7 mouse cellular contexts compared by ENCODE assay signal in the genomic region with DNA sequence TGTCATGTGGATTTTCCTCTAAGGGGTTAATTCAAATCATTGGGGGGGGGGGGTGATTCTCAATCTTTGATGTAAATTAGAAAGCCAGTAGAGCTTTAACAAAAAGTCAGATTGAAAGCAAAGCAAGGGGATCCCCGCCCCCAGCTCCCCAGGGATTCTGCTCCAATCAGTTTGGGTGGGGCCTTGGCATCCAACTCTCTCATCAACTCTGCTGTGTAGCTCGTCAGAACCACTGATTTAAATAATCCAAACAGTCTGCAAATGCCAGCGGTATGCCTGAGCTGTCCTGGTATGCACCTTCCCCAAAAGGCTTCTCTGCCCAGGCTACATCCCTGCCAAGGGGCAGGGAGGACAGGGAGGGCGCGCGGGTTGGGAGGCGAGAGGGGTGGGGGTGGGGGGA. TPM values are rescaled to one million over a fixed set of nuclear protein-coding genes. Genes with fewer than 3 reads are reported as not detected.
A peak's percentile ranks its signal among the peaks of the same experiment; 100 is the strongest.
DNase-seq lines count a peak whose midpoint lies in the region; ATAC-seq and TF ChIP-seq lines count a peak whose summit lies in the region.

No protein-coding gene starts in this region.

- no peak overlapping the region for H3K27ac ChIP-seq in hindbrain, postnatal 0 days

- H3K4me3 ChIP-seq in hindbrain, postnatal 0 days (ENCODE audit: low read length), result no peak overlapping the region

- TF ChIP-seq CTCF in hindbrain, postnatal 0 days (IDR thresholded peaks at IDR 0.05; ENCODE audit: low read depth), result no peak

- ATAC-seq in hindbrain, postnatal 0 days, result no peak

- no peaks in the 10 kb centered on the region for H3K27me3 ChIP-seq in hindbrain, postnatal 0 days (ENCODE audit: insufficient read depth, low read length)

- peak overlapping the region; percentile 31 for H3K4me2 ChIP-seq in hindbrain, postnatal 0 days (ENCODE audit: low read depth, low read length)

- DNase-seq in urinary bladder, postnatal 36 days (ENCODE audit: low spot score in 2 of 2), result peak; percentile 13 to 35
- no peak for DNase-seq in urinary bladder, postnatal 10 days (ENCODE audit: low spot score)
- peak; percentile 32 for DNase-seq in gastrocnemius, postnatal 25 days
- no peak for DNase-seq in hindbrain, postnatal 0 days (ENCODE audit: low spot score)
- peak; percentile 21 for DNase-seq in skeletal muscle tissue, adult 2 months (ENCODE audit: low read depth, low spot score)
- DNase-seq in thymus, postnatal 36 days, result no peak
- no peak for DNase-seq in cerebellum, postnatal 25 days

- no peaks in the 10 kb centered on the region for H3K9me3 ChIP-seq in hindbrain, postnatal 0 days (ENCODE audit: low read length)

- WGBS in hindbrain, postnatal 0 days, result 30% methylated on average over 7 of the region's 7 CpGs

- no peak overlapping the region for H3K9ac ChIP-seq in hindbrain, postnatal 0 days (replicated peaks; ENCODE audit: low read length)

- H3K36me3 ChIP-seq in hindbrain, postnatal 0 days (ENCODE audit: insufficient read depth, low read length), result no peaks in the 10 kb centered on the region

- H3K4me1 ChIP-seq in hindbrain, postnatal 0 days (ENCODE audit: insufficient read depth, low read length), result no peaks in the 10 kb centered on the region; the same call in 1 of the 2 replicates

RNA-seq across cellular contexts. Expression of gene Commd8, which starts 33.6 kb away (rescaled TPM):
- total RNA-seq in gastrocnemius, postnatal 25 days (2021), result 10 to 100 TPM; 28.4 to 29.2 TPM
- 22.4 and 22.8 TPM in 2 replicates for total RNA-seq in hindbrain, postnatal 0 days (2014; rRNA removed)
- polyA plus RNA-seq in hindbrain, postnatal 0 days (2015; fragmentation: Nextera tagmentation; extraction: Ambion mirVana), result 149 and 166 TPM in 2 replicates

Comparison
In these comparisons a context has a peak if more than half of its experiments do, and no peak if none do; other contexts are left out.
1. DNase-seq: peak in urinary bladder, postnatal 36 days (2 of 2), gastrocnemius, postnatal 25 days (single experiment) and skeletal muscle tissue, adult 2 months (single experiment); none in urinary bladder, postnatal 10 days (single experiment), hindbrain, postnatal 0 days (single experiment), thymus, postnatal 36 days (0 of 2) and cerebellum, postnatal 25 days (0 of 2).